Mouse (Mus musculus): ENCODE results near the gene Cnnm2. TPM values are rescaled to one million over a fixed set of nuclear protein-coding genes. Genes with fewer than 3 reads are reported as not detected.
"Not testable (repeated sequence)": the region's sequence is repeated elsewhere in the genome, so short reads cannot be mapped to it uniquely, and the experiment has no call there.

Gene Cnnm2
- polyA plus RNA-seq, 1 experiment: 26.8 TPM

- not testable (repeated sequence) for DNase-seq (ENCODE audit: extremely low spot score in 1 of 2, low spot score in 1 of 2)
These were observed 1.5 kb upstream of the Cnnm2 start for GRCm38 (mm10) chr19:46759909-46760308.

- DNase-seq (ENCODE audit: extremely low spot score in 1 of 2, low spot score in 1 of 2): peak; percentile 75 to 93
These were observed 828 bp upstream of the Cnnm2 start for GRCm38 (mm10) chr19:46760375-46761160.

DNA sequence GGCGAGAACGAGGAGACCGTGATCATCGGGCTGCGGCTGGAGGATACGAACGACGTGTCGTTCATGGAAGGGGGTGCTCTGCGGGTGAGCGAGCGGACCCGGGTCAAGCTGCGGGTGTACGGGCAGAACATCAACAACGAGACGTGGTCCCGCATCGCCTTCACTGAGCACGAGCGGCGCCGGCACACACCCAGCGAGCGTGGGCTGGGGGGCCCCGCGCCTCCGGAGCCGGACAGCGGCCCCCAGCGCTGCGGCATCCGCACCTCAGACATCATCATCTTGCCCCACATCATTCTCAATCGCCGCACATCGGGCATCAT lies 535 bp downstream of the Cnnm2 start:
- DNase-seq (ENCODE audit: extremely low spot score in 1 of 2, low spot score in 1 of 2): no peak

GRCm38 (mm10) chr19:46762291-46762991 lies 1.0 kb downstream of the Cnnm2 start:
- DNase-seq (ENCODE audit: extremely low spot score in 1 of 2, low spot score in 1 of 2): peak; percentile 33 to 43

- no peak for DNase-seq (ENCODE audit: extremely low spot score in 1 of 2, low spot score in 1 of 2)
These were observed 1.6 kb downstream of the Cnnm2 start for GRCm38 (mm10) chr19:46762992-46763342.

GRCm38 (mm10) chr19:46763356-46763755 lies 2.0 kb downstream of the Cnnm2 start:
- no peak for DNase-seq (ENCODE audit: extremely low spot score in 1 of 2, low spot score in 1 of 2)

DNA sequence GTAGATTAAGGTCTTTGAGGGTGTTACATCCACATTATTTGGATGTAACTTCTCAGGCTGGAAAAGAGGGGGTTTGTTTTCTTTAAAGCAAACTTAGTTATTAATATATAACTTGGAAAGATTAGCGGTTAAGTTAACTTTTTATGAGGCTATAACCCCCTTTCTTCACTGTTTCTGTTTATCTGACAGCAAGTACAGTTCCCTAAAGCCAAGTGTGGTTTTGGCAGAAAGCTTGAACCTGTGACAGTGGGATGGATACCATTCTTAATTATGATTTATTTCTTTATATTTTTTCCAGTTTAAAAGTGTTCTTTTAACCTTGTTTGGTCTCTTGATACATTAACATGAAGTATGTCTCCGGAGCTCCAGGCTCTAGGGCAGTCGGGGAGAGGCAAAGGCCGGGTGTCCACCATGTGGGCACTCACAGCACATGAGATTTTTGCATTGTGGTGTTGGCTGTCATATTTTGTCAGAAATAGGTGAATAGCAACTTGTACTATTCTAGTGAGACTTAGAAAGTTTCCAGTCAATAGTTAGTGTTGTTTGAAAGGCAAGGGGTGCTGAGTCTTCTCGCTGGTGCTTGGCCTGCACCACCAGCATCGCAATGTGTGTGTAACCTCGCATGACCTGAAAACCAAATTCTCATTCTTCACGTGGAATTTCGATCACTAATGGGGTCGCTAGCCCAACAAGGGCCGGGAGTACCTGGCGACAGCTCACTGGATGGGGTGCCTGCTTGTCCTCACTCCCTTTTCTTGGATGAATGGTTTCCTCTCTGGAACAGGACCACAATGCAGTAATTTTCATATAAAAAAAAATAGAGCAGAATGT lies 2.8 kb downstream of the Cnnm2 start:
- no peak for DNase-seq (ENCODE audit: extremely low spot score in 1 of 2, low spot score in 1 of 2)

DNA sequence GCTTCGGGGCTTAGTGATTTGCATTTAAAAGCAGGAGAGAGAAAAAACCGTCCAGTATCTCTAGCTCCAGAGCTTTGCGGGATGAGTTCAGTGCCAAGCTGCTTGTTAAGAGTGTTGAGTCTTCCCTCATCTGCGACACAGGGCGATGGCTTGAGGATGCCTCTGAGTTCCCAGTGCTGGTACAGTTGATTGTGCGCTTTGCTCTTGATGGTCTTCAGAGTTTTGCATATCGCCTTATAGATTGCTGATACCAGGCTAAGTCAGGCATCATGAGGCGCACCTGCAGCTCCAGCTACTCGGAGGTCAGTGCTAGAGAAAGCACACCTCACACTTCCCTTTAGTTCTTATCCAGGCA lies 3.3 kb downstream of the Cnnm2 start:
- no peak for DNase-seq (ENCODE audit: extremely low spot score in 1 of 2, low spot score in 1 of 2)

DNA sequence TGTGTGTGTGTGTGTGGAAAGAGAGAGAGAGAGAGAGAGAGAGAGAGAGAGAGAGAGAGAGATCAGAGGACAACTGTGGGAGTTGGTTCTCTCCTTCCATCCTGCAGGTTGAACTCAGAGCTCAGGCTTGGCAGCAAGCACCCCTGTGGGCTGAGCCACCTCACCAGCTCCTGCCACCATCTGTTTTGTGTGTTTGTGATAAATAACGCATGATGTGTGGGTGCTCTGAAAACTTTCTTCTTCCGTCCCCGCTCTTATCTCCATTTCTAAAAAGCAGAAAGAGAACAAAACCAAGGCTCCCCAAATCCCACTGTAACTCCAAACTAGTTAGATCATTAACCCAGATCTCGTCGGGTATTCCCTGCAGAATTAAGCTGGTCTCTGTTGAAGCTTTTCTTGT lies 4.7 kb downstream of the Cnnm2 start:
- no peak for DNase-seq (ENCODE audit: extremely low spot score in 1 of 2, low spot score in 1 of 2)

DNA sequence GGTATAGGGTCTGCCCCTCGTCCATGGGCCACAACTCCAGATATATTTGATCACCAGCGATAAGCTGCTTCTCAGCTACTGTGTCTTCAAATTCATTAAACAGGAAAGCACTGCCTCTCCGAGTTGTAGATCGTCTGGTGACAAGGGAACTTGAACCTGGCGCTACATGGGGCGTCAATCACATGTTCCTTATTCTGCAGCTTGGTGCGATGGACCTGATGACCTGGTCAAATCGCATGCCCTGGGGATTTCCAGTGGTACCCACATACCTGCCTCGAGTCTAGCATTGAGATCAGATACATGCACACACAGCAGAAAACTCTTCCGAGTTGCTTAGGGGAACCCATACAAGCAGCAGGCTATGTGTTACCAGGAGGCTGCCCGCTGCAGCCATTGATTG lies 8.4 kb downstream of the Cnnm2 start:
- no peak for DNase-seq (ENCODE audit: extremely low spot score in 1 of 2, low spot score in 1 of 2)

GRCm38 (mm10) chr19:46771801-46772200 lies 10.4 kb downstream of the Cnnm2 start:
- no peak for DNase-seq (ENCODE audit: extremely low spot score in 1 of 2, low spot score in 1 of 2)

GRCm38 (mm10) chr19:46776391-46776790 lies 15.0 kb downstream of the Cnnm2 start:
- DNase-seq (ENCODE audit: extremely low spot score in 1 of 2, low spot score in 1 of 2): no peak

- DNase-seq (ENCODE audit: extremely low spot score in 1 of 2, low spot score in 1 of 2): no peak
These were observed 15.5 kb downstream of the Cnnm2 start for GRCm38 (mm10) chr19:46776850-46777249.

GRCm38 (mm10) chr19:46777928-46778680 lies 16.7 kb downstream of the Cnnm2 start:
- DNase-seq (ENCODE audit: extremely low spot score in 1 of 2, low spot score in 1 of 2): no peak

DNA sequence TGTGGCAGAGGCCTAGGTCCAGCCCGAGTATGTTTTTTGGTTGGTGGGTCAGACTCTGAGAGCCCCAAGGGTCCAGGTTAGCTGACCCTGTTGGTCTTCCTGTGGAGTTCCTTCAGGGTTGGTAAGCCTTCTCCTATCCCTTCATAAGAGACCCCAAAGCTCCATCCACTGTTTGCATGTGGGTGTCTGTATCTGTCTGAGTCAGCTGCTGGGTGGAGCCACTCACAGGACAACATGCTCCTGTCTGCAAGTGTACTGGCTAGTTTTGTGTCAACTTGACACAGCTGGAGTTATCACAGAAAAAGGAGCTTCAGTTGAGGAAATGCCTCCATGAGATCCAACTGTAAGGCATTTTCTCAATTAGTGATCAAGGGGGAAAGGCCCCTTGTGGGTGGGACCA lies 17.7 kb downstream of the Cnnm2 start:
- not testable (repeated sequence) for DNase-seq (ENCODE audit: extremely low spot score in 1 of 2, low spot score in 1 of 2)

- no peak for DNase-seq (ENCODE audit: extremely low spot score in 1 of 2, low spot score in 1 of 2)
These were observed 22.6 kb downstream of the Cnnm2 start for GRCm38 (mm10) chr19:46784038-46784437.

DNA sequence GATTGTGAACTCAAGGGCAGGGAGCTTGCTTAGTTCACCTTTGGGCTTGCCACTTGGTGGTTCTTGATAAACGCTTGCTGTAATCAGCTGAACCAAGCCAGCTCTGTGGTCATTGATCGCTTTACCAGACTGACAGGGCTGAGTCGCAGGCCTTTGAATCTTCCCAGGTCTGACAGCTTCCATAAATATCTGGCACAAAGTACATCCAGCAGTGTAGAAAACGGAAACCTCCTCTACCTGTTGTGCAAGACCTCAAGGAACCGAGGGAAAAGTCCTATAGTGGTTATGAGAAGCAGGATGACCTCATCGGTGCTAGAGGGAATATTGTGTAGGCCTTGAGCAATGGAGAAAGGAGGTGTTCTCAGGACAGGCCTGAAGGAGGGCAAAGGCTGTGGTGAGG lies 23.1 kb downstream of the Cnnm2 start:
- no peak for DNase-seq (ENCODE audit: extremely low spot score in 1 of 2, low spot score in 1 of 2)

DNA sequence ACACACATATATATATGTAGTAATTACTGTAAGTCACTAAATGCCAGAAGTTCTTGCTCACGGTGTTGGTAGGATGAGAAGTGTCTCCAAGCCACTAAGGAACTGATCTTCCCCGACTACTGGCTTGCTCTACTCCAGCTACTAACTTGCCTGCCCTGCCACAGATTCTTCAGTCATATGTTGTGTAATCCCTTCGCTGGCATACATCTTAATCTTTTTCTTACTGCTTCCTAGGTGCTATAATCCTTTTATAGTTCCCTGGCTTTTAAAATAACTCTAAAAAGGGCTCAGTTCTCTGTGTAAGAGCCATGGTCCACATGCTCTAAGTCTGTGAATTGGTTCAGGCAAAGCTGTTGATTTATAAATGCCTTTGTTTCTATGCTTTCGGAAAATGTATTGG lies 24.2 kb downstream of the Cnnm2 start:
- peak in 1 of 2 experiments; percentile 46 for DNase-seq (ENCODE audit: extremely low spot score in 1 of 2, low spot score in 1 of 2)

DNA sequence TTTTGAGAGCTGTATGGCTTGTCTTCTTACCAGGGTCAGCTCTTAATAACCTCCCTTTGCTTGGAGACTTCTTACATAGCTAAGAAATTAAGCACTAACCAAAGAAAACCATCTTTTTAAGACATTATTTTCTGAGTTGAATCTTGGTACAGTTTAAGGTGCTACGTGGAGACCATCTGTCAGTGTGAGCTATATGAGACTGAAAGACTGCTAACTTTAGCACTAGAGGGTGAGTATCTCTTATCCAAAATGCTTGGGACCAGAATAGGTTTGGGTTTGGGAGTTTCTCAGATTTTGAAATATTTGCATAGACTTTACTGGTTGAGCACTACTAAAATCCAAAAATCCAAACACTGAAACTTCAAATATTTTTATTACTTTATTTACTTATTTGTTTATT lies 28.4 kb downstream of the Cnnm2 start:
- peak in 1 of 2 experiments; percentile 37 for DNase-seq (ENCODE audit: extremely low spot score in 1 of 2, low spot score in 1 of 2)

DNA sequence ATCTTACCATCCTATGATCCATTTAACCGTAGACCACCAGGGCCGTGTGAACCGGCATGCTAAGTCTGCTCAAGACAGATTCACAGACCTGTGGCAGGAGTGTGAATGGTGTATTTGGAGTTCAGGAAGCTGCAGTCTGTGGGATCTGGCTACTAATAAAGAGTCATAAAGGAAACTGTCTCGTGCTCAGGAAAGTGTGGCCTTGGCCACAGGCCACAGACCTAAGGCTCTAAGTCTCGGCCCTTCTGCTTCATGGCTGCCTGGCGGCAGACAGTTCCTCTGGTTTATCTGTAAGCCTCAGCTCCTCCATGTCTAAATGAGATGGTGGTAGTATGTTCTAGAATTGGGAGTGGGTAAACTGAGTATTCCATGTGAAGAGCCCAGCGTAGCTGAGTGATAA lies 30.0 kb downstream of the Cnnm2 start:
- no peak for DNase-seq (ENCODE audit: extremely low spot score in 1 of 2, low spot score in 1 of 2)

DNA sequence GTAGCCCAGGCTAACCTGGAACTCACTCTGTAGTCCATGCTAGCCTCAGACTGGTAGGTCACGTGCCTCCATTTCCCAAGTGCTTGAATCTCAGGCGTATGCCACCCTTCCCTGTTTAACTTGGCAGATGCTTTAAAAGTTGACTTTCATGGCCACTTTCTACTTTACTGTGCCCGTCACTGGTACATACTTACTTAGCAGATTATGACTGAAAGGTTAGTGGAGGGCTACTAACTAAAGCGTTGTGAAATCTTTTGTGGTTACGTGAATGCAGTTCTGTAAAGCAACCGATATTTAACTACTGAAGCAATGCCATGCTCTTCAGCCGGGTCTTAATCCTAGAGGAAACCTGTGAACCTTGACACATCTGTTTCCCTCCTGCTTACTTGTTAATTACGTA lies 30.5 kb downstream of the Cnnm2 start:
- no peak for DNase-seq (ENCODE audit: extremely low spot score in 1 of 2, low spot score in 1 of 2)
